Mouse (Mus musculus) forebrain, postnatal 0 days (tissue): ENCODE measurements around the gene Ccdc107. TPM values are rescaled to one million over a fixed set of nuclear protein-coding genes. Genes with fewer than 3 reads are reported as not detected.

ENCODE experiments used
- ATAC-seq: fragments of 200-750 bp; cut with Nextera tagmentation; 2 replicates; pipeline ENCODE4 v1.8.0; 2017; ENCODE audit warnings: mild to moderate bottlenecking, moderate library complexity
- DNase-seq: peaks from one replicate; pipeline ENCODE4 v3.0.0-alpha.2; 2015
- H3K27ac ChIP-seq: fragments of 300-500 bp; sonication (generic); 2 replicates; pipeline ENCODE4 v1.5.1; 2014; ENCODE audit warnings: low read depth, mild to moderate bottlenecking, antibody characterized with exemption, low read length, moderate library complexity, mixed read lengths
- H3K27me3 ChIP-seq: fragments of 300-500 bp; sonication (generic); 2 replicates; pipeline ENCODE4 v1.6.1; 2014; ENCODE audit warnings: mild to moderate bottlenecking, low read length, mixed read lengths; ENCODE audit not compliant: insufficient read depth
- H3K36me3 ChIP-seq: fragments of 300-500 bp; sonication (generic); 2 replicates; pipeline ENCODE4 v1.6.1; 2014; ENCODE audit warnings: mild to moderate bottlenecking, moderate library complexity; ENCODE audit not compliant: insufficient read depth
- H3K4me1 ChIP-seq: fragments of 300-500 bp; sonication (generic); 2 replicates; pipeline ENCODE4 v1.6.1; 2014; ENCODE audit warnings: antibody characterized with exemption; ENCODE audit not compliant: insufficient read depth
- H3K4me2 ChIP-seq: fragments of 300-500 bp; sonication (generic); 2 replicates; pipeline ENCODE4 v1.6.1; 2014; ENCODE audit warnings: low read depth, mild to moderate bottlenecking, moderate library complexity
- H3K4me3 ChIP-seq: fragments of 300-500 bp; sonication (generic); 2 replicates; pipeline ENCODE4 v1.5.1; 2014; ENCODE audit warnings: low read depth, low read length, mixed read lengths
- H3K9ac ChIP-seq: fragments of 300-500 bp; sonication (generic); 2 replicates; pipeline ENCODE4 v1.6.1; 2014; ENCODE audit warnings: mild to moderate bottlenecking
- H3K9me3 ChIP-seq: fragments of 300-500 bp; sonication (generic); 2 replicates; pipeline ENCODE4 v1.6.1; 2016; ENCODE audit warnings: low read length
- CTCF ChIP-seq: sonication (generic); IDR thresholded peaks from 2 replicates; pipeline ENCODE4 v1.5.1; 2016; ENCODE audit warnings: antibody characterized with exemption, control low read depth, low read depth
- WGBS: fragments of 180-500 bp; shearing (Covaris S2); extraction: QIAGEN DNeasy Blood & Tissue Kit; methylation state at CpG from one replicate; pipeline ENCODE4 v1.1.7; 2014; 5-methylcytosine and 5-hydroxymethylcytosine counted together
- polyA plus RNA-seq: library from polyadenylated mRNA; unstranded; fragments of >200 nt; fragmentation: Nextera tagmentation; extraction: Ambion mirVana; gene quantifications from 2 replicates; pipeline ENCODE4 v1.2.1, GENCODE M21; 2015
- total RNA-seq: library from RNA; depleted of rRNA; stranded (reverse); fragments of >200 nt; gene quantifications from 2 replicates; pipeline ENCODE4 v1.2.3, GENCODE M21; 2014

Gene Ccdc107
- total and polyA plus RNA-seq, 2 experiments from 2014 or later, result 57.3 to 92.2 TPM

DNA sequence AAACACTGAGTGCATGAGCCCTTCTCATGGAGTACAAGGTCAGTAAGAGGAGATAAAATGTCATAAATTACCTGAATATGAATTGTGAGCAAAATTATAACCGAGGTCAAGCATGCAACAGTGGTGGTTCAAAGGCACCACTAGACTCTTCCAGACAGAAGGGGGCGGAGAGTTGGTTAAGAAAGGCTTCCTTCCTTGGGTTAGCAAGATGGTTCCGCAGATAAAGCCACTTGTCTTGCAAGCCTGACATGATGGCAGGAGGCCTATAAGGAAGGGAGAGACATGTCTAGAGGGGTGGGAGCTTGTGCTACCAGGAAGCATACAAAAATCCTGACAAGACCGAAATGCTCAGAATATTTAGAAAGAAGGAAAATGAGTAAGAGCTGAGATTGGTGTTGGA is 11.6 kb downstream of the Ccdc107 start:
- Histone ChIP-seq H3K4me2 (no peak overlapping the region), H3K4me1 (0 out of 2 replicates have a peak, but pooled peaks cover 2% of the 10 kb centered on the region), H3K4me3 (no peak overlapping the region), H3K27me3 (peaks cover 3% of the 10 kb centered on the region), H3K36me3 (no peaks in the 10 kb centered on the region), H3K27ac (no peak overlapping the region), H3K9ac (no peak overlapping the region), H3K9me3 (no peaks in the 10 kb centered on the region)
- DNase-seq (no peak), ATAC-seq (no peak)
- TF ChIP-seq CTCF, result no peak
- 87% methylated on average over 4 of the region's 4 CpGs for WGBS

DNA sequence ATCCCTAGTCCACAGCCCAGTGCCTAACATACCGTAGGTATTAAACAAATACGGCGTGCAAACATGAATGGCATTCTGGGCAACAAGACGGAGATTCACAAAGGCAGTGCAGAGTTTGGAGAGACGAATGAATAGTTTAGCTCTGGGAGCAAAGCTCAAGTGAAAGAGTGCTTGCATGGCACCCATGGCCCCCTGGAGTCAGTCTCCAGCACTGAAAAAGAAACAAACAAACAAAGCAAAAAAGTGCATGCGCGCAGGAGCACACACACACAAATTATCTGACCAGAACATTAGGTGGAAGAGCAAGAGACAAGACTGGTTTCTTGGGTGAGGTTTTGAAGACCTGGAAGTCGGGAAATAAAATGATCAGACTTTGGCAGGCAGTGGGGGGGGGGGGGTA is 13.4 kb downstream of the Ccdc107 start:
- ATAC-seq (no peak), DNase-seq (no peak)
- no peak overlapping the region for H3K4me2 ChIP-seq
- WGBS, result 47% methylated on average over 8 of the region's 8 CpGs
- peaks cover 3% of the 10 kb centered on the region for H3K27me3 ChIP-seq
- H3K36me3 ChIP-seq, result no peaks in the 10 kb centered on the region
- TF ChIP-seq CTCF, result no peak
- 0 out of 2 replicates have a peak, but pooled peaks cover 2% of the 10 kb centered on the region for H3K4me1 ChIP-seq
- no peaks in the 10 kb centered on the region for H3K9me3 ChIP-seq
- H3K4me3 ChIP-seq, result no peak overlapping the region
- H3K27ac ChIP-seq, result no peak overlapping the region
- no peak overlapping the region for H3K9ac ChIP-seq

DNA sequence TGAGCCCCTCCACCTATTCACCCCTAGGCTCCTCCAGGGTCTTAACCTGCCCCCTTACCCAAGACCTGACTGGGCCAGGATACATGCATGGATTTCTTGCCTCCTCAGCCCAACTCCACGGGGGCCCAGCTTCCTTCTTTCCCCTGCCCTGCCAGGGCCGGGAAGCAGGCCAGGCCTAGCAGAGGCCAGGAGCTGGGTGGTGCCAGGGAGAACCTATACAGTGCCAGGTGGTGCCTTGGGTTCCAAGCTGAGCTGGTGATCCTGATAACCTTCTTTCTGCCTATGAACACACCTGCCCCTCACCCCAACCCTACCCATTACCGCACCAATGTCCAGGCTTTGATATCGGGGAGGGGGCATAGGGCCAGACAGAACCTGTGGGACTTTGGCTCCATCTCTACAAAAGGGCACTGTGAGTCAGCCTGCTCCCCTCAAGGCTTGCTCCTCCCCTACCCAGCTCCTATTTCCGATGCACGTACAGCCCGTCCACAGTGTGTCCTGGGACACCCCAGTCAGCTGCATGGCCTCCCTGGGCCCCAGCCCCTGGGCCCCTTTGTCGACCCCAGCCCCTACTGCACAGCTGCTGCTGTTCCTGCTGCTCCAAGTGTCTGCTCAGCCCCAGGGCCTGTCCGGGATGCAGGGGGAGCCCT is 14.0 kb downstream of the Ccdc107 start, which contains the start of gene Car9:
Gene Car9, plus strand, starts transcription at position 431 of the 650 bp plus-strand sequence.
- ATAC-seq (no peak), DNase-seq (no peak)
- no peaks in the 10 kb centered on the region for H3K36me3 ChIP-seq
- H3K27me3 ChIP-seq, result peaks cover 3% of the 10 kb centered on the region
- WGBS, result 50% methylated on average over 9 of the region's 9 CpGs
- TF ChIP-seq CTCF, result no peak
- H3K9me3 ChIP-seq, result no peaks in the 10 kb centered on the region
- H3K4me2 ChIP-seq, result no peak within 1 kb of the TSS; the same call in 1 of the 2 replicates
- H3K4me3 ChIP-seq, result no peak within 1 kb of the TSS
- no peak within 1 kb of the TSS for H3K27ac ChIP-seq
- no peak within 1 kb of the TSS for H3K9ac ChIP-seq
- 0 out of 2 replicates have a peak, but pooled peaks cover 2% of the 10 kb centered on the region for H3K4me1 ChIP-seq

DNA sequence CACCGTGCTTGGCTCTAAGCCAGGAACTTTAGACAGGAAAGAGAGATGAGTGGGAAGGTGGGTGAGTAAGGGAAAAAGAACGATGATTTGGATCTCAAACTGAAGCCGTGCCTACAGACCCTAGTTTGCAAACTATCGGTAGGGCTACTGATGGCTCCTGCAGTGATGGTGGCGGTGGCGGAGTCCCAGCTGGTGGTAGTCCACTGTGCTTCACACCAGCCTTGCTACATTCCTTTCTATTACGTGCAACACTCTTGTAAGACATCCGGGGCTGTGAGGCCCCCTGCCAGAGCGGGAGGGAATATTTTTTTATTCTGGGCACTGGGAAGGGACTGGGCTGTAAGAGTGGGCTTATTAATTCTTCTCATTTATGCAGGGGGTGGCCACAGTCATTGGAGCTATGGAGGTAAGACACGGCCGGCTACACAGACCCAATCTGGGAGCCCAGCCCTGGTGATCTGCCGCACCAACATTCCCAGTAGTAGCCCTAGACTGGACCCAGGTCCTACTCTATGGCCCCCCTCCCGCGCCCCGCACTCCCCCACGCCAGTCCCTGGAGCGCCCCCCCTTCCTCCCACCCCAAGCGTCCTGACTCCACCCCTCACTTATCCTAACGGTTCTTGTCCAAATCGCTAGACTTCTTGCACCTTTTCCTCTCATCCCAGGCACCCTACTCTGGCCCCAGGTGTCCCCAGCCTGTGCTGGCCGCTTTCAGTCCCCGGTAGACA is 15.4 kb downstream of the Ccdc107 start:
- peaks cover 3% of the 10 kb centered on the region for H3K27me3 ChIP-seq
- H3K4me1 ChIP-seq, result 0 out of 2 replicates have a peak, but pooled peaks cover 2% of the 10 kb centered on the region
- peak; percentile 21 for DNase-seq
- TF ChIP-seq CTCF, result no peak
- WGBS, result 12% methylated on average over 20 of the region's 22 CpGs
- H3K27ac ChIP-seq, result no peak overlapping the region
- no peaks in the 10 kb centered on the region for H3K36me3 ChIP-seq
- peak overlapping the region; percentile 24 for H3K4me3 ChIP-seq
- ATAC-seq, result peak; percentile 27; the same call in 1 of the 2 replicates
- H3K9ac ChIP-seq, result no peak overlapping the region
- no peaks in the 10 kb centered on the region for H3K9me3 ChIP-seq
- peak overlapping the region; percentile 46 for H3K4me2 ChIP-seq

DNA sequence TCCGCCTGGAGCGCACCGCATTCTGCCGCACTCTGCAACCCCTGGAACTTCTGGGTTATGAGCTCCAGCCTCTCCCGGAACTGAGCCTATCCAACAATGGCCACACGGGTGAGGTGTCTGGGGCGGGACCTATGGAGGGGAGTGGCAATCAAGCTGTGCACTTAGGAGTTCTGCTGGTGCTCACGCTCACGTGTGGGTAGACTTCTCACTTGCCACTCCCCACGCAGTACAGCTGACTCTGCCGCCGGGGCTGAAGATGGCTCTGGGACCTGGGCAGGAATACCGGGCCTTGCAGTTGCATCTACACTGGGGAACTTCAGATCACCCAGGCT is 15.9 kb downstream of the Ccdc107 start:
- H3K4me1 ChIP-seq, result 0 out of 2 replicates have a peak, but pooled peaks cover 2% of the 10 kb centered on the region
- no peak overlapping the region for H3K27ac ChIP-seq
- no peak for TF ChIP-seq CTCF
- DNase-seq (no peak), ATAC-seq (peak; percentile 34; the same call in 1 of the 2 replicates)
- no peaks in the 10 kb centered on the region for H3K36me3 ChIP-seq
- peaks cover 3% of the 10 kb centered on the region for H3K27me3 ChIP-seq
- no peak overlapping the region for H3K9ac ChIP-seq
- H3K9me3 ChIP-seq, result no peaks in the 10 kb centered on the region
- H3K4me3 ChIP-seq, result peak overlapping the region; percentile 24
- 10% methylated on average over 13 of the region's 13 CpGs for WGBS
- peak overlapping the region; percentile 46 for H3K4me2 ChIP-seq

DNA sequence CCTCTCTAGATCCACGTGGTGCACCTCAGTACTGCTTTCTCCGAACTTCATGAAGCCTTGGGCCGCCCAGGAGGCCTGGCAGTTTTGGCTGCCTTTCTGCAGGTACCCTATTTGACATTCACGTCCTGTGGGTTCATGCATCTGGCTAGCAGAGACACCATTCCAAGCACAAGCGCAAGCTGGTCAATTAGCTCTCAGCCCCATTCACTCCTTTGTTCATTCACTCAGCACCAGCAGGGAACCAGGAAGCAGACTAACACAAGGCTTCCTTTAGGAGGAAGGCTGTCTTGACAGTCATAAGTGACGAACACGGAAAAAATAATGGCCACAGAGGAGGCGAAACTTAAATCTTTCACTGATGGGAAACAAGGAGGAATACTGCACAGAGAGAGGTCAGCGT is 16.4 kb downstream of the Ccdc107 start:
- Histone ChIP-seq H3K4me3 (no peak overlapping the region), H3K9ac (no peak overlapping the region), H3K36me3 (no peaks in the 10 kb centered on the region), H3K27ac (no peak overlapping the region), H3K9me3 (no peaks in the 10 kb centered on the region), H3K4me1 (0 out of 2 replicates have a peak, but pooled peaks cover 2% of the 10 kb centered on the region), H3K27me3 (peaks cover 3% of the 10 kb centered on the region), H3K4me2 (peak overlapping the region; percentile 46)
- ATAC-seq (no peak), DNase-seq (no peak)
- no peak for TF ChIP-seq CTCF
- WGBS, result 18% methylated on average over 9 of the region's 9 CpGs
